Mouse (Mus musculus) kidney, adult 8-10 months (tissue): ENCODE data around the gene Lrrk1.

Source experiments
- DNase-seq, 2 experiments: peaks; one replicate each; pipeline ENCODE4 v3.0.0; 2022

Gene Lrrk1

DNA sequence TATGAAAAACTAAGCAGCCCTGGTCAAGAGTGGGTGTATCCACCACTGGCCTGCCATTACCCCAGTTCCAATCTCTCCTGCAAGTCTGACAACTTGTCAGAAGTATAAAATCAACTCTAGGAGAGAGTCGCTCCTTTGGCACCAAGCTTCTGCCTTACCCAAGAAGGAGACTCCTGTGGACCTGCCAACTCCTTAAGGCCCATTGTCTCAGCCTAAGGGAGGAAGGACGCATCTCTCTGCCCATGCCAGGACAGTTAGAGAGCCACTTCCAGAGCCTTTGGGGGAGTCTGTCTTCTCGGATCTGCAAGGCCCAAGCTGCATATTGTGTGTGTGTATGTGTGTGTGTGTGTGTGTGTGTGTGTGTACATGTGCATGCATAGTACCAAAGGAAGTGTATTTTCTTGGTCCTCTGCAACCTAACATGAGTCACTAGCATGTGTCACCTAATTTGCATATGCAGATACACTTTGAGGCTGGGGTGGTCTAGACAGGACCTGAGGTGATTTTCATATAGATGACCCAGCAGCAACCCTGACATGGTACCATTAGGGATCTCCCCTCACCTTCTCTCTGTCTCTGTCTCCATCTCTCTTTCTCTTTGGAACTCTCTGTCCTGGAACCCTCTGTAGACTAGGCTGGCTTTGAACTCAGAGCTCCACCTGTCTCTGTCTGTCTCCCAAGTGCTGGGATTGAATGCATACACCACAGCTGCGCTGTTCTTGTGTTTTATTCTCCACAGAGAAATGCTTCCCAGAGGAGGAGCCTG, 168.9 kb downstream of the Lrrk1 start:
- DNase-seq = no peak

- DNase-seq = peak; percentile 32 to 35
Measured at GRCm38 (mm10) chr7:66218193-66219014, 169.7 kb downstream of the Lrrk1 start.

- no peak for DNase-seq
Measured at GRCm38 (mm10) chr7:66217531-66218094, 170.5 kb downstream of the Lrrk1 start.

GRCm38 (mm10) chr7:66217011-66217410, 171.1 kb downstream of the Lrrk1 start:
- DNase-seq = peak; percentile 33 to 55

GRCm38 (mm10) chr7:66215911-66216310, 172.2 kb downstream of the Lrrk1 start:
- DNase-seq = no peak

GRCm38 (mm10) chr7:66214477-66214876, 173.7 kb downstream of the Lrrk1 start:
- DNase-seq = no peak

DNA sequence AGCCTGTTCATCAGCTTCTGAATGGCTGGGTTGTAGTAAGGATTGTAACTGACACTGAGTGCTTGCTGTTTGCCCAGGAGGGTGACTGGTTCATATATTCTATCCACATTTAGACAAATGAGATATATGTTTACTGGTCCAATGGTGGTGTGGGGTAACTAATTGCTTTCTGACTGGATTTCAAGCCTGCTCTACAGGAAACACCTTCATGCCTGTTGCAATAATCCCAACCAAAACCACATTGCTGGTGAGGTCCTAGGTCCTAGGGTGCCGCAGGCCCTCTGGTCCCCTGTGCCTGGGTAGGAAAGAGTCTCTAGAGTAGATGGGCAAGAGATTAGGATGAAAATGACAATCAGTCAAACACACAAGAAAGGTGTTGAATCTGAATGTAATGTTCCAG, 175.3 kb downstream of the Lrrk1 start:
- DNase-seq = no peak

DNA sequence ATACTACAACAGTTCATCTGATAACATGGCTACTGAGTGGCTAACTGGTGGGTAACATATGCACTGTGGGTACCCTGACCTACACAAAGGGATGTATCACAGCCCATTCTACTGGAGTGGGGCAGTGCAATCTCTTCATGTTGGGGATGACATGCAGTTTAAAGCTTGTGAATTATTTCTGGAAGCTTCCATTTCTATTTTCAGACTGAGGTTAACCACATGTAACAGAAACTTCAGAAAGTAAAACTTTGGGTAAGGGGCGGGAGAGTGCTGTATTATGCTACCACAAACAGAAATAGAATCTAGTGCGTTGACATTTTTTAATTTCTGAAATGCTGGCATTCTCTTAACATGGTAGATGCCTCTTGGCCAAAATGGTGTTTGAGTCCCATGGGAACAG, 178.2 kb downstream of the Lrrk1 start:
- DNase-seq = no peak

DNA sequence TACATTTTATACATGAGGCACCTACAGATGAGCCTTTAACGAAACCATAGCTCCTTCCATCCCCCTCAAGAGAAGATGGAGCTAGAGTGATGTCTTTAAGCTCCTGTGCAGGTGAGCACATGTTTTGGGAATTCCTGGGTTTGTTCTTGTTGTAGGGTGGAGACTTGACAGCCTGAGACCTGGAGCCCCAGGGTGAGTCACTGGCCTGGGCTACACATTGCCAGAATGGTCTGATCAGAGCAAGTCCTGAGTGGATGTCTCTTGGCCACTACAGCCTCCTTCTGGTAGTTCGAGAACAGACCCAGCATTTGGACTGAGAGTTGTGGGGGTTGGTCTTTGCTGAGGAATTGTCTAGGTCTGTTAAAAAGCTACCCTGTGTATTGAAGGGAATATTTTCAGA, 186.5 kb downstream of the Lrrk1 start:
- DNase-seq = no peak

GRCm38 (mm10) chr7:66200791-66201450, 187.2 kb downstream of the Lrrk1 start:
- no peak for DNase-seq

DNA sequence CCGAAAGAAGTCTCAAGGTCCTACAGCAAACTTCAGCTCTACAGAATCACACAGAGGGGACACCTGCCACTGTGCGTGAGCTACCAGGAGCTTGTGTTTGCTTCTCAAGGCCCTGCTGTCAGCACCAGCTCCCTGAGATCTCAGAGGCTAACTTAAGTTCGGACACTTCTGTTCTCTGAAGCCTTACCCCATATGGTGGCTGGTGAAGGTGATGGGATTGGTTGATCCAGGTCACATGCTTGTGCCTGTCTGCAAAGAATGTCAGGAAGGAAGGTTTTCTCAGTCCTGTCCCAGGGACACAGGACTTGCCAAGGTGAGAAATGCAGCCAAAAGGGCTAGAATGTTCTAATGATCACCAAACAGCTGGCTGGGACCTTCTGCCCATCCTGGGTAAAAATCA, 187.8 kb downstream of the Lrrk1 start:
- no peak for DNase-seq

DNA sequence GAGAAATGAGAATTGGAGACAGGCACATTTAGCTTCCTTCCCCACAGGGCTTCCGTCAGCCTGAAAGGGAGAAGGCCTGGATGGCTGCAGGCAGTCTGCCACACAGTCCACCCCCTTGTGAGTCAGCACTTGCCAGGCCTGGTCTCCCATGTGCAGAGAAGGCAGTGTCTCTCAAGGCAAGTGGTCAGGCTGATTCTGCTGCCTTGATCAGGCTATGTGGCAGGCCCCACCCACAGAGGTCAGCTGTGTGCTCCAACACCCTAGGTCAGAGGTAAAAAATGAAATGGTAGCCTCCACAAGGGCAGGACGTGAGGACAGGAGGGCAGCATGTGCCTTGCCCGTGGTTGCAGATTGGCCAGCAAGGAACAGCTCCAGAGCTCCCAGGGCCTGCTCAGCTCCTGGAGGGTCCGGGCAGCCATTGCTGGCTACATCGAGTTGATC, 188.7 kb downstream of the Lrrk1 start:
- no peak for DNase-seq

GRCm38 (mm10) chr7:66198416-66198815, 189.7 kb downstream of the Lrrk1 start:
- no peak for DNase-seq

DNA sequence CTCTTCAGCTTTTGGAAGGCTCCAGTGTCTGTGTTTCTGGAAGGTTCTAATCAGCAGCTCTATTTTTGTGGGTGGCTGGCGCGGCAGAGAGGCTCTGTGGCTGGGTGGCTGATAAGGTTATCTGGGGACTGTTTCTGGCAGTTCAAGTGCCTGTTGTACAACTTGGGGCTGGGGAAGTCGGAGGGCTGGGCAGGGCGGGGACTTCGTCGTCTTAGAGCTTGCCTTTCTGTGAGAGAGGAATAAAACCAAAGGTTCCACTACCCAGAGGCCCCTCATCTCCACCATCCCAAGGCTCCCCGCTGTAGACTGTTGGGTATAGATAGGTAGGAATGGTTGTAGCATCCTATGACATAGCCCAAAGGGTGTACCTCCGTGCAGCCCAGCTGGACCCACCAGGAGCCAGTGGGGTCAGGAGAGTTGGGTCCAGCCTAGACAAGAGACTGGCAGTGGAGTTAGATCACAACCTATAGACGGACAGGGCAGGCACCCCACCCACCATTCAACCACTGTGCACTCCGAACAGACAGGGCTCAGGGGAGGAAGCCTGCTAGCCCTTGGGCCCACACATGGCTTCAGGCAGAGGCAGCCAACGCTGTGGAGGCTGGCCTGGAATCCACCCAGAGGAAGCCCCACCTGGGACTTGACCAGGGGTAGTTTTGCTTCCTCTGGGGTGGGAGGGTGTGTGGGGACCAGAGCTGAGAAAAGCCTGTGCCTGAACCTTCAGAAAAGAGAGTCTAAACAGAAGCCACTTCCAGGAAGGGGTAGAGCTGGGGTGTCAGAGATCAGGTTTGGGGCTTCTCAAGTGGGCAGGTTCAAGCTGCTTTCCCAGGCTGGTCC, 191.3 kb downstream of the Lrrk1 start:
- no peak for DNase-seq

- DNase-seq = no peak
Measured at GRCm38 (mm10) chr7:66195881-66196280, 192.3 kb downstream of the Lrrk1 start.

- no peak for DNase-seq
Measured at GRCm38 (mm10) chr7:66194511-66194910, 193.6 kb downstream of the Lrrk1 start.

DNA sequence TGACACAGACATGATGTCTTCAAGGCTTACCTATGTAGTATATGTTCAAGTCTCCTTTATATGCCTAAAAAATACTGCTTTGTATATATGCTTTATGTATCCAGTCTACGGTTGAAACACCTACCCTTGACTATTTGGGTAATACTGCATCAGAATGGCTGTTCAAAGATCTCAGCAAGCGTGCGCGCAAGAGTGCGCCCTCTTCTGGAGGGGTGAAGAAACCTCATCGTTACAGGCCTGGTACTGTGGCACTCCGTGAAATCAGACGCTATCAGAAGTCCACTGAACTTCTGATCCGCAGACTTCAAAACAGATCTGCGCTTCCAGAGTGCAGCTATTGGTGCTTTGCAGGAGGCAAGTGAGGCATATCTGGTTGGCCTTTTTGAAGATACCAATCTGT, 197.8 kb downstream of the Lrrk1 start:
- peak in 1 of 2 experiments; percentile 33 for DNase-seq

GRCm38 (mm10) chr7:66187581-66188231, 200.4 kb downstream of the Lrrk1 start:
- no peak for DNase-seq

GRCm38 (mm10) chr7:66185370-66185769, 202.8 kb downstream of the Lrrk1 start:
- no peak for DNase-seq

- DNase-seq = no peak
Measured at GRCm38 (mm10) chr7:66184026-66184425, 204.1 kb downstream of the Lrrk1 start.

- no peak for DNase-seq
Measured at GRCm38 (mm10) chr7:66183404-66183803, 204.7 kb downstream of the Lrrk1 start.
